Mouse (Mus musculus) embryonic facial prominence, embryonic 13.5 days (tissue): ENCODE data around the gene Hmgb2. TPM values are rescaled to one million over a fixed set of nuclear protein-coding genes. Genes with fewer than 3 reads are reported as not detected.
"Not testable (repeated sequence)": the region's sequence is repeated elsewhere in the genome, so short reads cannot be mapped to it uniquely, and the experiment has no call there.

Experiments used
- ATAC-seq: fragments of 200-750 bp; cut with Nextera tagmentation; 2 replicates; pipeline ENCODE4 v1.8.0; 2017; ENCODE audit warnings: low read depth; ENCODE audit not compliant: insufficient number of reproducible peaks, insufficient read depth, low FRiP score, low TSS enrichment
- H3K27ac ChIP-seq: fragments of 300-500 bp; sonication (generic); 2 replicates; pipeline ENCODE4 v1.5.1; 2015; ENCODE audit warnings: moderate library complexity, mild to moderate bottlenecking, inconsistent platforms
- H3K27me3 ChIP-seq: fragments of 300-500 bp; sonication (generic); 2 replicates; pipeline ENCODE4 v1.6.1; 2015; ENCODE audit warnings: mild to moderate bottlenecking, inconsistent platforms
- H3K36me3 ChIP-seq: fragments of 300-500 bp; sonication (generic); 2 replicates; pipeline ENCODE4 v1.6.1; 2015; ENCODE audit warnings: mild to moderate bottlenecking, inconsistent platforms
- H3K4me1 ChIP-seq: fragments of 300-500 bp; sonication (generic); 2 replicates; pipeline ENCODE4 v1.6.1; 2015; ENCODE audit warnings: inconsistent platforms
- H3K4me2 ChIP-seq: fragments of 300-500 bp; sonication (generic); 2 replicates; pipeline ENCODE4 v1.6.1; 2015; ENCODE audit warnings: moderate library complexity, mild to moderate bottlenecking, inconsistent platforms
- H3K4me3 ChIP-seq: fragments of 300-500 bp; sonication (generic); 2 replicates; pipeline ENCODE4 v1.5.1; 2015; ENCODE audit warnings: mild to moderate bottlenecking, inconsistent platforms
- H3K9ac ChIP-seq: fragments of 300-500 bp; sonication (generic); 2 replicates; pipeline ENCODE4 v1.6.1; 2015; ENCODE audit warnings: mild to moderate bottlenecking, inconsistent platforms
- H3K9me3 ChIP-seq: fragments of 300-500 bp; sonication (generic); 2 replicates; pipeline ENCODE4 v1.6.1; 2016; ENCODE audit warnings: inconsistent platforms
- WGBS: fragments of 180-500 bp; shearing (Covaris S2); methylation state at CpG from one replicate; pipeline ENCODE4 v1.1.7; 2015; ENCODE audit warnings: mixed read lengths; 5-methylcytosine and 5-hydroxymethylcytosine counted together
- polyA plus RNA-seq: library from polyadenylated mRNA; unstranded; fragments of >200 nt; fragmentation: Nextera tagmentation; extraction: Ambion mirVana; gene quantifications from 2 replicates; pipeline ENCODE4 v1.2.1, GENCODE M21; 2015

The Hmgb2 gene
- polyA plus RNA-seq, 1 experiment from 2014 or later, result 415 TPM

GRCm38 (mm10) chr8:57512141-57513056 lies 692 bp downstream of the Hmgb2 start:
- H3K27me3 ChIP-seq, result no peaks in the 10 kb centered on the region
- WGBS, result under 1% methylated on average over 58 of the region's 96 CpGs

GRCm38 (mm10) chr8:57513178-57513661 lies 1.5 kb downstream of the Hmgb2 start:
- H3K4me2 ChIP-seq, result peak overlapping the region; percentile 62
- not testable (repeated sequence) for H3K9me3 ChIP-seq, H3K27me3 ChIP-seq, ATAC-seq, H3K4me1 ChIP-seq
- WGBS, result 15% methylated on average over 10 of the region's 10 CpGs
- H3K36me3 ChIP-seq, result peaks cover 17% of the 10 kb centered on the region
- peak overlapping the region; percentile 83 for H3K4me3 ChIP-seq
- peak overlapping the region; percentile 100 for H3K9ac ChIP-seq
- 0 out of 2 replicates have a peak overlapping the region, but pooled peaks have one; percentile 100 for H3K27ac ChIP-seq

More at GRCm38 (mm10) chr8:57512141-57513056, 692 bp downstream of the Hmgb2 start:
- peak overlapping the region; percentile 62 for H3K4me2 ChIP-seq
- 0 out of 2 replicates have a peak, but pooled peaks have one; percentile 7 for ATAC-seq
- H3K27ac ChIP-seq, result peak overlapping the region; percentile 100
- no peaks in the 10 kb centered on the region for H3K9me3 ChIP-seq
- H3K4me1 ChIP-seq, result peaks cover 9% of the 10 kb centered on the region
- peak overlapping the region; percentile 83 for H3K4me3 ChIP-seq
- peaks cover 11% of the 10 kb centered on the region for H3K36me3 ChIP-seq
- peak overlapping the region; percentile 100 for H3K9ac ChIP-seq

- ATAC-seq, H3K4me1 ChIP-seq, H3K9ac ChIP-seq, H3K4me3 ChIP-seq, H3K4me2 ChIP-seq, H3K27ac ChIP-seq, H3K27me3 ChIP-seq, H3K9me3 ChIP-seq: not testable (repeated sequence)
- H3K36me3 ChIP-seq, result peaks cover 17% of the 10 kb centered on the region
- 87% methylated on average over 5 of the region's 5 CpGs for WGBS
These were observed 5.0 kb downstream of the Hmgb2 start for GRCm38 (mm10) chr8:57516685-57517084.

GRCm38 (mm10) chr8:57517723-57518122 lies 6.0 kb downstream of the Hmgb2 start:
- WGBS, result 91% methylated on average over 3 of the region's 3 CpGs
- Histone ChIP-seq H3K4me2 (no peak overlapping the region), H3K9ac (no peak overlapping the region), H3K9me3 (no peaks in the 10 kb centered on the region), H3K27me3 (no peaks in the 10 kb centered on the region), H3K27ac (no peak overlapping the region), H3K4me1 (peaks cover 6% of the 10 kb centered on the region), H3K36me3 (peaks cover 17% of the 10 kb centered on the region), H3K4me3 (no peak overlapping the region)
- no peak for ATAC-seq

- ATAC-seq, result no peak
- H3K9ac ChIP-seq, result no peak overlapping the region
- no peaks in the 10 kb centered on the region for H3K4me1 ChIP-seq
- no peak overlapping the region for H3K4me2 ChIP-seq
- peaks cover 20% of the 10 kb centered on the region for H3K36me3 ChIP-seq
- no peak overlapping the region for H3K27ac ChIP-seq
- H3K4me3 ChIP-seq, result no peak overlapping the region
- no peaks in the 10 kb centered on the region for H3K27me3 ChIP-seq
- no peaks in the 10 kb centered on the region for H3K9me3 ChIP-seq
- WGBS, result 87% methylated on average over 12 of the region's 12 CpGs
These were observed 8.6 kb downstream of the Hmgb2 start for GRCm38 (mm10) chr8:57520186-57520786.

GRCm38 (mm10) chr8:57528036-57528435 lies 16.3 kb downstream of the Hmgb2 start:
- Histone ChIP-seq H3K27ac (no peak overlapping the region), H3K4me1 (0 out of 2 replicates have a peak, but pooled peaks cover 5% of the 10 kb centered on the region), H3K4me2 (no peak overlapping the region), H3K36me3 (peaks cover 13% of the 10 kb centered on the region), H3K9me3 (no peaks in the 10 kb centered on the region), H3K9ac (no peak overlapping the region), H3K4me3 (no peak overlapping the region), H3K27me3 (no peaks in the 10 kb centered on the region)
- ATAC-seq, result no peak
- 95% methylated on average over 1 of the region's 1 CpGs for WGBS

GRCm38 (mm10) chr8:57530238-57530637 lies 18.5 kb downstream of the Hmgb2 start:
- Histone ChIP-seq H3K4me2 (0 out of 2 replicates have a peak overlapping the region, but pooled peaks have one; percentile 9), H3K9ac (no peak overlapping the region), H3K27me3 (no peaks in the 10 kb centered on the region), H3K27ac (no peak overlapping the region), H3K4me3 (no peak overlapping the region), H3K36me3 (peaks cover 20% of the 10 kb centered on the region), H3K9me3 (no peaks in the 10 kb centered on the region), H3K4me1 (peaks cover 10% of the 10 kb centered on the region; the same call in 1 of the 2 replicates)
- 89% methylated on average over 13 of the region's 13 CpGs for WGBS
- no peak for ATAC-seq

GRCm38 (mm10) chr8:57530666-57531349 lies 19.1 kb downstream of the Hmgb2 start:
- H3K36me3 ChIP-seq, result peaks cover 23% of the 10 kb centered on the region
- H3K4me2 ChIP-seq, result peak overlapping the region; percentile 9; the same call in 1 of the 2 replicates
- H3K4me3 ChIP-seq, result no peak overlapping the region
- no peaks in the 10 kb centered on the region for H3K27me3 ChIP-seq
- no peak for ATAC-seq
- H3K27ac ChIP-seq, result no peak overlapping the region
- H3K4me1 ChIP-seq, result peaks cover 10% of the 10 kb centered on the region; the same call in 1 of the 2 replicates
- WGBS, result 33% methylated on average over 15 of the region's 15 CpGs
- no peaks in the 10 kb centered on the region for H3K9me3 ChIP-seq
- H3K9ac ChIP-seq, result no peak overlapping the region

- Histone ChIP-seq H3K4me1 (peaks cover 10% of the 10 kb centered on the region; the same call in 1 of the 2 replicates), H3K9ac (no peak overlapping the region), H3K36me3 (peaks cover 28% of the 10 kb centered on the region), H3K27ac (no peak overlapping the region), H3K4me2 (no peak overlapping the region), H3K27me3 (no peaks in the 10 kb centered on the region), H3K9me3 (no peaks in the 10 kb centered on the region), H3K4me3 (no peak overlapping the region)
- ATAC-seq, result no peak
- 53% methylated on average over 2 of the region's 2 CpGs for WGBS
These were observed 20.5 kb downstream of the Hmgb2 start for GRCm38 (mm10) chr8:57532223-57532622.

- 93% methylated on average over 4 of the region's 4 CpGs for WGBS
- Histone ChIP-seq H3K27me3 (no peaks in the 10 kb centered on the region), H3K36me3 (peaks cover 24% of the 10 kb centered on the region), H3K4me2 (no peak overlapping the region), H3K4me1 (peaks cover 10% of the 10 kb centered on the region; the same call in 1 of the 2 replicates), H3K27ac (no peak overlapping the region), H3K4me3 (no peak overlapping the region), H3K9ac (no peak overlapping the region), H3K9me3 (no peaks in the 10 kb centered on the region)
- no peak for ATAC-seq
These were observed 21.4 kb downstream of the Hmgb2 start for GRCm38 (mm10) chr8:57533106-57533505.

GRCm38 (mm10) chr8:57534495-57534894 lies 22.8 kb downstream of the Hmgb2 start:
- peak overlapping the region; percentile 48 for H3K27ac ChIP-seq

More at GRCm38 (mm10) chr8:57534495-57534894, 22.8 kb downstream of the Hmgb2 start:
- WGBS, result 46% methylated on average over 4 of the region's 4 CpGs
- Histone ChIP-seq H3K4me2 (no peak overlapping the region), H3K9me3 (no peaks in the 10 kb centered on the region), H3K27me3 (no peaks in the 10 kb centered on the region), H3K9ac (no peak overlapping the region), H3K4me3 (no peak overlapping the region), H3K36me3 (peaks cover 24% of the 10 kb centered on the region), H3K4me1 (peaks cover 10% of the 10 kb centered on the region; the same call in 1 of the 2 replicates)
- no peak for ATAC-seq
